Mouse (Mus musculus) thymus, postnatal 25 days (tissue): ENCODE results near the gene Ubtd2.
A peak's percentile ranks its signal among the peaks of the same experiment; 100 is the strongest.

Source experiments
- DNase-seq: peaks from one replicate; pipeline ENCODE4 v3.0.0; 2022

The Ubtd2 gene

GRCm38 (mm10) chr11:32548240-32548639, 93.1 kb downstream of the Ubtd2 start:
- DNase-seq = no peak

GRCm38 (mm10) chr11:32549236-32549635, 94.1 kb downstream of the Ubtd2 start:
- no peak for DNase-seq

- no peak for DNase-seq
These were observed 94.9 kb downstream of the Ubtd2 start for GRCm38 (mm10) chr11:32550102-32550501.

DNA sequence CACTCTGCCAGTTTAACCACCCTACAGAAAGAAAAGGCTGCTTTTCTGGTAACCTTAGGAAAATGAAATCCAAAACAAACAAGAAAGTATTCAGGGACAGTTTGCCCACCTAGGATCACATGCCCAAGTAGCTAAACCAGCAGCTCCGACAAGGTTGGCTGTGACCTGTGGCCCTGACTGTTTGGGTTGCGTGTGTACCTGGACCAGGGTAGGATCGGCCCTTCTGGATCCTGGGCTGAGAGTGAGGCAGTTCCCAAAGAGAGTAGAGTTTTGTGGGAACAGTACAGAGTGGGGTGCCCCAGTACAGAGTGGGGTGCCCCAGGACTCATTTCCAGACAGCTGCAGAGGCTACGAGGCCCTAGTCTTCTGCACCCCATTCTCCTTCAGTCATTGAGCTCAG, 95.9 kb downstream of the Ubtd2 start:
- no peak for DNase-seq

DNA sequence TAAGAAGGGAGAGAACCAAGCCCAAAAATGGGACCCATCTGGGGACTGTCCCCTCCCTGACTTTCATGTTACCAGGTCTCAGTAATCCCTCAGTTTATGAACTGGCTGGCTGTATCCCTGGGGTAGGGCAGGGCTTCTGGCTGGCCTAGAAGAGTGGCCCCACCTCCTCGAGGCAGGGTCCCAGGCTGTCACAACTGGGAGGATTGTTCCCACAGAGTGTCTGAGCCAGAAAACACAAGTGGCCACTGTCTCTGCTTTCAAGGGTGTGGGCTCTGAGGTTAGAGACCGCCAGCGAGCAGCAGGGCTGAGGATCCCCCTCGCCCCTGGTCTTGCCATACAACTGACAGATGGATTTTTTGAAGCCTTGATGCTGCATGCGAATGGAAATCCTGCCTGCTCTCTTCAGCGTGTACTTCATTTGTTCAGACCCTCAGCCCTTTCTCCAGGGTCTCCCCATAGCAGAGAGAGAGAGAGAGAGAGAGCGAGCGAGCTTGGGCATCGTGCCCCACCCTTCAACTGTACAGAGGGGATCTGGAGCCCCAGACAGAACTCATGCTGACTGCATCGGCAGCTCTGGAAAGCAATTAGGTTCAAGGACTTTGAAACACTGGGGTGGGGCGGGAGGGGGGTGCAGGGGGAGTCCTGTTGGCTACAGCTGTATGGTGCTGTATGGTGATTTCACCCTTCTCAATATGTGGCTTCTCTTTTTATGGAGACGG, 96.6 kb downstream of the Ubtd2 start:
- DNase-seq = no peak

GRCm38 (mm10) chr11:32552401-32553090, 97.4 kb downstream of the Ubtd2 start:
- DNase-seq = no peak

- DNase-seq = peak; percentile 62
These were observed 98.4 kb downstream of the Ubtd2 start for GRCm38 (mm10) chr11:32553311-32554140.

DNA sequence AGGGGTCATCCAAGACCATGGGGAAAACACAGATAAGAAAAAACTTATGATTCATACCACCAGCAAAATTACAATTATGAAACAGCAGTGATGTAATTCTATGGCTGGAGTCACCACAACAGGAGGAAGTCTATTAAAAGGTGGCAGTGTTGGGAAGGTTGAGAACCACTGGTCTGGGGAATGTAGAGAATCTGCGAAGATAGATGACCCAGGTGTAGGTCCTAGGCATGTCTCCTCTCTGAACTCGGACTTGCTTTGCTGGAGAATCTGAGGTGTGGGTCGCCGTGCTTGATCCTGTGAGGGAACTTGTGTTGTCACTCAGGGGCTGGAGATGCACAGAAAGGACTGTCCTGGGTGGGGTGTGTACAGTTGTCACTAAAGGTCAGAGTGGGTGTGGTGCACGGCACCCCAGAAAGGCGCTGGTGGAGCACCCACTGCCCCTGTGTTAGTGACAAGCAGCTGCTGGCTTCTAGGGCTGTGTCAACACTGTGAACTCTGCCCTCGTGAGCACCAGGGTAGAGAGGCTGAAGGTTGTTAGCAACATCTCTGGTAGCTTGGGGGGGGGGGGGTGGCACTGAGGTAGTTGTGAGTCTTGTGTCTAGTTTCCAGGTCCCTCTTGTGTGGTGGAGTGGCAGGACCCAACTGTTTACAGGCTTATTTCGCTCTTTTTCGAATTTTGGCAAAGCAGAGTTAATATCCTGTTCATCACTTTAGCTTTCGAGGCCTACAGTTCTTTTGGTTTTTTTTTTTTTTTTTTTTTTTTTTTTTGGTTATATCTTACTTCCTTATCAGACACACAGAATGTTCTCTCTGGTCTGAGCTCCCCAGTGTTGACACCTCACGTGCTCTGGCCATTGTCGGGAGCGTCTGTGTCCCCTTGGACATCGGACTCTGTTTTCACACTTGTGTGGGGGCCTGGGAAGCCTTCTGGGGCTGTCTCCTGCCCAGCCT, 99.2 kb downstream of the Ubtd2 start:
- no peak for DNase-seq

GRCm38 (mm10) chr11:32555103-32555689, 100.0 kb downstream of the Ubtd2 start:
- DNase-seq = no peak

DNA sequence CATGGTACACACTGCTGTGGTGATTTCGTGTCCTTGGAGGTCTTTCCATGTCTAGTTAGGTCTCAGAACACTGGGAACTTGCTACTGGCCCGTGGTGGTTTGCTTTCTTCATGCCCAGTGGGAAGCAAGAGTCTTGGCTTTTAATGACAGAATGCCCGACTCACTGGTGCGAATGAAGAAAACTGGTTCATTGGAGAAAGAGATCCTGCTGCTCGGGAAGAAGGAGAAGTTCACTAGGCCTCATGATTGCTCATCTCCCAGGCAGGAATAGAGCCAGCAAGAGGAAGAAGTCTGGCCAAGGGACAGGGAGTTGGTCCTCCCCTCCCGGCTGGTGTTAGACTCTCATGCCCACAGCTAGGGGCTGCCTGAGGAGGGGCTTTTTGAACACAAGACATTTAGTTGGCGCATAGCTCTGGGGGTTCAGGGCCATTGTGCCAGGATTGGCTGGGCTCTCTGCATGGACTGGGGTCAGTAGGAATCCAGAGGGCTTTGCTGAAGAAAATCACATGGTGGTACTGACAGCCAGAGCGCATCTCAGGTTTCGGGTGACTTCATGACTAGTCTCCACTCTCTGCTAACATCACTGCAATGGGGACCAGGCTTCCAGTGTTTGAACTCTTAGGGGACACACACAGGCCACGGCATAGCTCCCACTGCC, 101.3 kb downstream of the Ubtd2 start:
- DNase-seq = no peak

GRCm38 (mm10) chr11:32558026-32558425, 102.9 kb downstream of the Ubtd2 start:
- no peak for DNase-seq

- peak; percentile 66 for DNase-seq
These were observed 103.5 kb downstream of the Ubtd2 start for GRCm38 (mm10) chr11:32558677-32559076.

DNA sequence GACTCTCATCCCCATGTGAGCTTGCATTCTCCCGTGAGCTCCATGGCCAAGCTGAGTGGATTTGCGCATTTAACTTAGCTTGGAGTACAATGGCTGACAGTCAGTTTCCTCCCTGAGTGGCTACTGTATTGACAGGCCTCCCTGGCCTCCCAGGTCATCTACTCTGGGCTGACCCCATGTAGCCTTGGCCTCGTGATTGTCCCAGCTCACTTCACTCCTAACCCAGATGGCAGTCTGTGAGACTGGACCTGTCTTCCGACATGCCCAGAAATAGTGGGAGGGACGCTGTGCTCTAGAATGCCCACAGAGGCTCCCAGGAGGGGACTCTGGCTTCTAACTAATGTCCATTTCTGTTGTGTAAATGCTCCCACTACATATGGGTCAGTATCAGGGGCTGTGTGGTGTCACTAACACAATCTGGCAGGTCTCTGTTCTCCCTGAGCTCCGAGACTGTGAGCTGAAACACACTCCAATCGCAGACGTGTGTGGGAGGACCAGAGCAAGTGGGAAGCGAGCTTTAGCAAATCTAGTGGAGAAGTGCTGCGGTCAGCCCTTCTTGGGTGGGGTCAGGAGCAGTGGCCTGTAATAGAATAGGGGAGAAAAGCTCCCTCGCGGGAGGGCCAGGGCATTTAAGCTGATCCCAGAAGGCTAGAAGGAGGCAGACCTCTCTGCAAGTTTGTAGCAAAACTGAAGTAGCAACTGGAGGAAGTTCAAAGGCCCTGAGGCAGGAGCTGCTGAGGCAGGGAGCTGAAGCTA, 105.0 kb downstream of the Ubtd2 start:
- no peak for DNase-seq

GRCm38 (mm10) chr11:32561465-32562355, 106.5 kb downstream of the Ubtd2 start:
- no peak for DNase-seq

GRCm38 (mm10) chr11:32562706-32563105, 107.5 kb downstream of the Ubtd2 start:
- no peak for DNase-seq

GRCm38 (mm10) chr11:32563660-32564059, 108.5 kb downstream of the Ubtd2 start:
- no peak for DNase-seq

DNA sequence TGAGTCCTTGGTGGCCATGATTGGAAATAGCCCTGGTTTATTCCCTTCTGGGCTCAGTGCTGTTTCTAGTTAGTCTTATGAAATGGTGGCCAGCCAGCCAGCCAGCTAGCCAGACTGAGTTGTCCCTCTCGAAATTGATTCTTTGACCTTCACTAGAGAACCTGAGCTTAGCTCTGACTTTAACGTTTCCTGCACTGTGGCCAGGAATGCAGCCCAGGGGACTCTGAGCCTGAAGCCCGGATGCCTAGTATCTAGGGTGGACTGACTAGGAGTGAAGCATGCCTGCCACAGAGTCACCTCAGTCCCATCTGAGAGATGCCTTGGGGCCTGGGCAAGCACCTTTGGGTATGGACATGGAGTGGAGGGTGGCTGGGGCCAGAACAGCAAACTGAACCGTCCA, 109.5 kb downstream of the Ubtd2 start:
- no peak for DNase-seq

- DNase-seq = no peak
These were observed 109.9 kb downstream of the Ubtd2 start for GRCm38 (mm10) chr11:32565088-32565487.

DNA sequence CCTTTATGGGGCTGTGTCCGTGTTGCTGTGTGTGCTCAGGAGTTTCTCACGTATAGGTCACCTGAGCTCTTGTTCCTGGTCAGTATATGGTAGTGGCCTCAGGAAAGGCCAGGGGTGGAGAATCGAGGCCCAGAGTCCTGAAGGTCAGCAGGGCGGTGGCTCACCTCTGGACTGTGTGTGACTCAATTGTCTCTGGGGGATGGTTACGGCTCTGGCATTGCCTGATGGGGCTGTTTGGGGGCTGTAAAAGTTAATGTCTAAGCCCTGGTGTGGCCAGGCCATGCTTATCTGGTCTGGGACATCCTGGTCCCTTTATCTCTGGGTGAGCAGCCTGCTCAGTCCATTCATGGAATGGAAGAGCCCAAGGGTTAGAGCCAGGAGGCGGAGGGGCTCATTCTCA, 111.0 kb downstream of the Ubtd2 start:
- no peak for DNase-seq
